Mouse (Mus musculus) thymus, postnatal 36 days (tissue): ENCODE measurements around the gene Tgtp1.
"Not testable (repeated sequence)": the region's sequence is repeated elsewhere in the genome, so short reads cannot be mapped to it uniquely, and the experiment has no call there.

Source experiments
- DNase-seq, 2 experiments: peaks; one replicate each; pipeline ENCODE4 v3.0.0; 2022; ENCODE audit warnings: mixed read lengths in 2 of 2

The Tgtp1 gene

GRCm38 (mm10) chr11:48994018-48994417, at the start of gene Tgtp1:
TSS of gene Tgtp1 (minus strand) at chr11:48994172.
- not testable (repeated sequence) for DNase-seq

GRCm38 (mm10) chr11:49012074-49012473, 18.1 kb upstream of the Tgtp1 start:
- DNase-seq: not testable (repeated sequence)

- not testable (repeated sequence) for DNase-seq
These were observed 12.8 kb upstream of the Tgtp1 start for GRCm38 (mm10) chr11:49006785-49007184.

GRCm38 (mm10) chr11:49006317-49006716, 12.3 kb upstream of the Tgtp1 start:
- not testable (repeated sequence) for DNase-seq

- DNase-seq: not testable (repeated sequence)
These were observed 6.4 kb upstream of the Tgtp1 start for GRCm38 (mm10) chr11:49000411-49000810.

GRCm38 (mm10) chr11:48993296-48993695, 676 bp downstream of the Tgtp1 start:
- not testable (repeated sequence) for DNase-seq

GRCm38 (mm10) chr11:48991740-48992520, 2.0 kb downstream of the Tgtp1 start, which contains the start of gene Gm12185:
TSS of gene Gm12185 (minus strand) at chr11:48992226.
- peak; percentile 4 to 11 for DNase-seq

GRCm38 (mm10) chr11:48989981-48990380, 4.0 kb downstream of the Tgtp1 start:
- not testable (repeated sequence) for DNase-seq

- DNase-seq: peak in 1 of 2 experiments; percentile 5
These were observed 5.8 kb downstream of the Tgtp1 start for GRCm38 (mm10) chr11:48988219-48988618.

- not testable (repeated sequence) for DNase-seq
These were observed 11.1 kb downstream of the Tgtp1 start for GRCm38 (mm10) chr11:48982848-48983247.

- DNase-seq: not testable (repeated sequence)
These were observed 13.9 kb downstream of the Tgtp1 start for GRCm38 (mm10) chr11:48980052-48980451.

GRCm38 (mm10) chr11:48979251-48979650, 14.7 kb downstream of the Tgtp1 start, which contains the start of gene 9930111J21Rik1:
TSS of gene 9930111J21Rik1 (minus strand) at chr11:48979398.
- DNase-seq: not testable (repeated sequence)

GRCm38 (mm10) chr11:48978240-48978939, 15.6 kb downstream of the Tgtp1 start, which contains the start of gene Olfr56:
TSS of gene Olfr56 (plus strand) at chr11:48978889.
- DNase-seq: not testable (repeated sequence)

- DNase-seq: not testable (repeated sequence)
These were observed 19.3 kb downstream of the Tgtp1 start for GRCm38 (mm10) chr11:48974686-48975085.

GRCm38 (mm10) chr11:48946090-48946489, 47.9 kb downstream of the Tgtp1 start, which contains the start of gene Psme2b:
TSS of gene Psme2b (minus strand) at chr11:48946190.
- DNase-seq: not testable (repeated sequence)

GRCm38 (mm10) chr11:48939286-48939685, 54.7 kb downstream of the Tgtp1 start:
- not testable (repeated sequence) for DNase-seq
